Mouse (Mus musculus) midbrain, embryonic 15.5 days (tissue): ENCODE results near the gene Adipoq. TPM values are rescaled to one million over a fixed set of nuclear protein-coding genes. Genes with fewer than 3 reads are reported as not detected.

Source experiments
- ATAC-seq: fragments of 200-750 bp; cut with Nextera tagmentation; replicated peaks from 2 replicates; pipeline ENCODE4 v1.8.0; 2017; ENCODE audit warnings: moderate TSS enrichment
- H3K27ac ChIP-seq: fragments of 300-500 bp; sonication (generic); 2 replicates; pipeline ENCODE4 v1.5.1; 2015; ENCODE audit warnings: mild to moderate bottlenecking, inconsistent platforms
- H3K27me3 ChIP-seq: fragments of 300-500 bp; sonication (generic); replicated peaks from 2 replicates; pipeline ENCODE4 v1.6.1; 2015; ENCODE audit warnings: inconsistent platforms
- H3K36me3 ChIP-seq: fragments of 300-500 bp; sonication (generic); replicated peaks from 2 replicates; pipeline ENCODE4 v1.6.1; 2015; ENCODE audit warnings: inconsistent platforms
- H3K4me1 ChIP-seq: fragments of 300-500 bp; sonication (generic); 2 replicates; pipeline ENCODE4 v1.6.1; 2015; ENCODE audit warnings: inconsistent platforms
- H3K4me2 ChIP-seq: fragments of 300-500 bp; sonication (generic); 2 replicates; pipeline ENCODE4 v1.6.1; 2015; ENCODE audit warnings: inconsistent platforms, mild to moderate bottlenecking, moderate library complexity
- H3K4me3 ChIP-seq: fragments of 300-500 bp; sonication (generic); 2 replicates; pipeline ENCODE4 v1.5.1; 2015; ENCODE audit warnings: mild to moderate bottlenecking, inconsistent platforms
- H3K9ac ChIP-seq: fragments of 300-500 bp; sonication (generic); 2 replicates; pipeline ENCODE4 v1.6.1; 2015; ENCODE audit warnings: mild to moderate bottlenecking, inconsistent platforms
- H3K9me3 ChIP-seq: fragments of 300-500 bp; sonication (generic); 2 replicates; pipeline ENCODE4 v1.6.1; 2016; ENCODE audit warnings: inconsistent platforms
- WGBS: fragments of 180-500 bp; shearing (Covaris S2); methylation state at CpG from one replicate; pipeline ENCODE4 v1.1.7; 2015; ENCODE audit warnings: mixed read lengths; 5-methylcytosine and 5-hydroxymethylcytosine counted together
- microRNA-seq: library from miRNA; unstranded; fragments of <30 nt; microRNA quantifications from one replicate; pipeline ENCODE4, GENCODE M21; 2016
- polyA plus RNA-seq: library from polyadenylated mRNA; unstranded; fragments of >200 nt; fragmentation: Nextera tagmentation; extraction: Ambion mirVana; gene quantifications from 2 replicates; pipeline ENCODE4 v1.2.1, GENCODE M21; 2015

Adipoq gene
- polyA plus RNA-seq, 1 experiment from 2014 or later = not detected

DNA sequence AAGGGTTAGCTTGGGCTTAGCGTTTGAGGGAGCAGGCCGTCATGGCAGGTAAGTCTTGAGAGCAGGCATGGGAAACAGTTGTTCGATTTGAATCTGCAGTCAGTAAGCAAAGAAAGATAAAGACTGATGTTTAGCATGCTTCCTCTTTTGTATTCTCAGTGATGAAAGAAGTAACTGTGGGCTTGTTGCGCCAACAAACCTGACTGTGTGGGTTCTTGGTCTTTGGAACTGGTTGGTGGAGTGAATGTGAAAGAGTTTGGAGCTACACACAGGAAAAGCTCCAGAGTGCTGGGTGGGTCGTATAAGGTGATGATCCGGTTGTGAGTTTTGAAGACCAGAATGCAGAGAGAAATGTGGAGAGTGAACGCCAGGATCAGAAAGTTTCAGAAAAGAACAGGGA lies 49.3 kb downstream of the Adipoq start:
- Histone ChIP-seq H3K4me3 (no peak overlapping the region), H3K9ac (no peak overlapping the region), H3K36me3 (no peaks in the 10 kb centered on the region), H3K27me3 (no peaks in the 10 kb centered on the region), H3K27ac (no peak overlapping the region), H3K4me2 (no peak overlapping the region), H3K9me3 (no peaks in the 10 kb centered on the region), H3K4me1 (no peaks in the 10 kb centered on the region)
- no peak for ATAC-seq
- 90% methylated on average over 7 of the region's 7 CpGs for whole genome bisulfite sequencing

DNA sequence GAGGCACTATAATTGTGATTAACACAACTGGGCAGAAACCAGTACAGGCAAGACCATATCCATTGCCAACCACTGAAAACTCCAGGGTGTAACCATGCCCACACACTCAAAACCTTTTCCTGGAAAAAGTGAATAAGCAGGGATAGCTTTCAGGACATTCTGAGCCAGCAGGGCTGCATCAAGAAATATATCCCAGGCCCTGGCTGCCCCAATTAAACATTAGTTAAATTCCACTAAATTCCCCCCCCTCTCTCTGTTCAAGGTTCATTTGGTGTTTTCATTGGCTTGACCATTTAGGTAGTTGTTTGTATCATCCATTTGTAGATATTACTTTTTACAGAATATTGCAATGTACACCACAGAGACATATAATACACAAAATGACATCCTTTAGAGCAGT lies 50.0 kb downstream of the Adipoq start:
- no peaks in the 10 kb centered on the region for H3K4me1 ChIP-seq
- H3K36me3 ChIP-seq = no peaks in the 10 kb centered on the region
- H3K4me3 ChIP-seq = no peak overlapping the region
- no peak overlapping the region for H3K27ac ChIP-seq
- no peak overlapping the region for H3K4me2 ChIP-seq
- no peaks in the 10 kb centered on the region for H3K9me3 ChIP-seq
- no peak overlapping the region for H3K9ac ChIP-seq
- H3K27me3 ChIP-seq = no peaks in the 10 kb centered on the region
- ATAC-seq = no peak

DNA sequence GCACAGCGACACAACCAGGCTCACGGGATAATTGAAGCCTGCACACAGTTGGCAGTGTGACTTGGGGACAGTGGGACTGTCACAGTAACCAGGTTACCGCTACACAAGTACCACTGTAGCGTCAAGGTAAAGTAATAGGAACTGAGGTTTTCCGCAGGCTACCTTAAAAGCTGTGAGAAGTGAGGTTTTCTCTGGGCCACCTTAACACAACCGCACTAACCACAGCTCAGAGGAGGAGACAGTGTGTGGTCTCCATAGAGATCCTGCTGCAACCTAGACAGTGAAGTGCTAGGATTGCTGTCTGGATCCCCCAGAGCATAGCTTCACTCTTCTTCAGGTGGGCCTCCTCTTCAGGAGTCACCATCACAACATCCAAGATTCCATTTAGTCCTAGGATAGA lies 50.5 kb downstream of the Adipoq start:
- Histone ChIP-seq H3K27ac (no peak overlapping the region), H3K4me1 (no peaks in the 10 kb centered on the region), H3K27me3 (no peaks in the 10 kb centered on the region), H3K9me3 (no peaks in the 10 kb centered on the region), H3K4me2 (no peak overlapping the region), H3K36me3 (no peaks in the 10 kb centered on the region), H3K9ac (no peak overlapping the region), H3K4me3 (no peak overlapping the region)
- ATAC-seq = no peak
- 90% methylated on average over 6 of the region's 6 CpGs for WGBS

DNA sequence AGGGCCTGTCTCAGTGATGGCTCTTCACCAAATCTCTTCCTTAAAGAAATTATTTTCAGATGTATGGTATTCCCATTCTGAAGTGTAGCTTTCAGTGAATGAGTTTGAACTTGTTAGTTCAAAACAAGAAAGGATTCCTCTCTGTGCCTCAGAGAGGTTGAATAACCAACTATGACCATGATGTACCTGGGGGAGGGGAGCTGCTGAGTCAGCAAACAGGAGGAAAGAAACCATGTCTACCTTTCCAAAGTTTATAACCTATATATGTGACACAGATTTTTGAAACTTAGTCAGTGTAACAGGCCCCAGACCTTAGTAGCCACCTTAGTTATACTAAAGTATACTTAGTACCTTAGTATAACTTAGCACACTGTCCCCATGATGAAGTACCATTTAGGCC lies 55.2 kb downstream of the Adipoq start:
- H3K27me3 ChIP-seq = no peaks in the 10 kb centered on the region
- no peaks in the 10 kb centered on the region for H3K36me3 ChIP-seq
- no peak overlapping the region for H3K4me3 ChIP-seq
- no peak for ATAC-seq
- H3K27ac ChIP-seq = no peak overlapping the region
- no peaks in the 10 kb centered on the region for H3K9me3 ChIP-seq
- H3K9ac ChIP-seq = no peak overlapping the region
- no peak overlapping the region for H3K4me2 ChIP-seq
- no peaks in the 10 kb centered on the region for H3K4me1 ChIP-seq

Small RNA genes lying within 50 kb of the gene (microRNA-seq; reads per million reads assigned to microRNA genes)
- not detected for gene Gm49346

Other genes starting within 250 kb of the Adipoq start
- not detected in 2 replicates for gene Fetub, start 228.2 kb upstream of the Adipoq start, polyA plus RNA-seq
- gene Hrg, start 195.5 kb upstream of the Adipoq start, polyA plus RNA-seq = 0.13 and 0.31 TPM in 2 replicates
- gene Kng2, start 117.1 kb upstream of the Adipoq start, polyA plus RNA-seq = not detected in 2 replicates
- gene Kng1, start 88.7 kb upstream of the Adipoq start, polyA plus RNA-seq = 0.55 TPM in 1 of 2 replicates, not detected in the other
- 323 and 336 TPM in 2 replicates for gene Eif4a2, start 39.1 kb upstream of the Adipoq start, polyA plus RNA-seq
- gene Rfc4, start 18.8 kb upstream of the Adipoq start, polyA plus RNA-seq = 41.7 and 42.1 TPM in 2 replicates
- gene St6gal1, start 78.2 kb downstream of the Adipoq start, polyA plus RNA-seq = 27.9 and 29.4 TPM in 2 replicates